Mouse (Mus musculus) myocyte (in vitro differentiated cells): ENCODE data around the gene Gpr55. TPM values are rescaled to one million over a fixed set of nuclear protein-coding genes. Genes with fewer than 3 reads are reported as not detected.

Experiments
- H3K27me3 ChIP-seq: one replicate; pipeline ENCODE4 v1.6.1; 2011; ENCODE audit not compliant: control insufficient read depth, insufficient read depth, insufficient read length
- H3K36me3 ChIP-seq: one replicate; pipeline ENCODE4 v1.6.1; 2011; ENCODE audit not compliant: control insufficient read depth, insufficient read depth
- H3K4me2 ChIP-seq: one replicate; pipeline ENCODE4 v1.6.1; 2011; ENCODE audit warnings: low read depth, control low read depth
- H3K4me3 ChIP-seq: one replicate; pipeline ENCODE4 v1.5.1; 2011; ENCODE audit warnings: mild to moderate bottlenecking, control low read depth, moderate library complexity
- H3K79me2 ChIP-seq: one replicate; pipeline ENCODE4 v1.6.1; 2011; ENCODE audit not compliant: control insufficient read depth, insufficient read depth
- H3ac ChIP-seq: one replicate; pipeline ENCODE4 v1.6.1; 2011; ENCODE audit not compliant: control insufficient read depth, insufficient read length
- CEBPB ChIP-seq: IDR thresholded peaks from 2 replicates; pipeline ENCODE4 v1.6.1; 2011; ENCODE audit warnings: mild to moderate bottlenecking, moderate library complexity; ENCODE audit not compliant: poor library complexity, insufficient read depth, severe bottlenecking
- E2F4 ChIP-seq: IDR thresholded peaks from one replicate; pipeline ENCODE4 v1.6.1; 2011; ENCODE audit warnings: mild to moderate bottlenecking, control low read depth, moderate library complexity; ENCODE audit not compliant: insufficient read depth
- MAX ChIP-seq: IDR thresholded peaks from one replicate; pipeline ENCODE4 v1.6.1; 2011; ENCODE audit warnings: low read depth, mild to moderate bottlenecking, control low read depth
- MYOD1 ChIP-seq, 3 experiments: IDR thresholded peaks; one replicate each; pipeline ENCODE4 v1.6.1; 2011; ENCODE audit warnings: control low read depth in 2 of 3, low read depth in 2 of 3, mild to moderate bottlenecking in 2 of 3, moderate library complexity in 1 of 3; ENCODE audit not compliant: insufficient read length in 2 of 3, control insufficient read depth in 1 of 3
- MYOG ChIP-seq, 3 experiments: IDR thresholded peaks; one replicate each; pipeline ENCODE4 v1.6.1; 2011; ENCODE audit warnings: control low read depth in 2 of 3, low read depth in 2 of 3, mild to moderate bottlenecking in 2 of 3; ENCODE audit not compliant: insufficient read length in 2 of 3, control insufficient read depth in 1 of 3, insufficient read depth in 1 of 3
- POLR2A ChIP-seq: IDR thresholded peaks from one replicate; pipeline ENCODE4 v1.6.1; 2011; ENCODE audit warnings: low read depth, mild to moderate bottlenecking, control low read depth, moderate library complexity; ENCODE audit not compliant: insufficient read length
- POLR2AphosphoS2 ChIP-seq: IDR thresholded peaks from one replicate; pipeline ENCODE4 v1.6.1; 2011; ENCODE audit warnings: low read depth, control low read depth; ENCODE audit not compliant: insufficient read length
- REST ChIP-seq: IDR thresholded peaks from one replicate; pipeline ENCODE4 v1.6.1; 2011; ENCODE audit warnings: mild to moderate bottlenecking, control low read depth, moderate library complexity; ENCODE audit not compliant: insufficient read depth, insufficient read length
- SRF ChIP-seq: IDR thresholded peaks from one replicate; pipeline ENCODE4 v1.6.1; 2011; ENCODE audit warnings: low read depth; ENCODE audit not compliant: control insufficient read depth, insufficient read length
- TCF12 ChIP-seq: IDR thresholded peaks from one replicate; pipeline ENCODE4 v1.6.1; 2011; ENCODE audit warnings: mild to moderate bottlenecking, control low read depth; ENCODE audit not compliant: poor library complexity, insufficient read depth, severe bottlenecking
- TCF3 ChIP-seq: IDR thresholded peaks from one replicate; pipeline ENCODE4 v1.6.1; 2011; ENCODE audit warnings: low read depth, control low read depth; ENCODE audit not compliant: insufficient read length
- USF1 ChIP-seq: IDR thresholded peaks from one replicate; pipeline ENCODE4 v1.6.1; 2011; ENCODE audit warnings: low read depth, mild to moderate bottlenecking, control low read depth, moderate library complexity
- polyA plus RNA-seq: library from polyadenylated mRNA; unstranded; fragments of >200 nt; fragmentation: generic; extraction: Trizol; gene quantifications from one replicate; pipeline ENCODE4 v1.2.1, GENCODE M21; 2012; ENCODE audit warnings: missing spikeins

Gpr55 gene
- polyA plus RNA-seq, 1 experiment, result not detected

DNA sequence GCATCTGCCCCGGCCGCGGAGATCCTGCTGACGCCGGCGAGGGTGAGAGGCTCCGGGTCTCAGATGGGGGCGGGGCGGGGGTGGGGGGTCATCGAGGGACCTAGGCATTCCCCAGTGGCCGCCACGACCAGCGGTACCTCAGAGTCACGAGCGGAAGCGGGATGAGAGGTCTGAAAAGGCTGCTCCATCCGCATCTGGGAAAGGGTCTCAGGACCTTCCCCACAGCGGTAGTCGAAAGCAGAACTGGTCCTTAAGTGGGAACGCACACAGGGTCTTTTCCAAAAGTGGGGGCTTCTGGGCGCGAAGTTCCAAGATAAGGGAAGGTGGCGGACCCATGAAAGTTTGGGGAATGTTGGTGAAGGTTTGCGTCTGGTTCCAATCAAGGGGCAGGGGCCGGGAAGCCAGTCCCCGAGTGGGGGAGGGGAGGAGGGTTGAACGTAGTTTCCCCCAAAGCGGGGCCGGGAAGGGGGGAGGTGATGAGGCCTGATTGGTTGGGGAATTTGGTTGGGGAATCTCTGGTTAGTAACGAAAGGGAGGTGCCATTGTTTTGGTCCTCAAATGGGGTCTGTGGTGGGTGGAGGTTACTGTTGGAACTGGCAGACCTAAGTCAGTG is 66.0 kb downstream of the Gpr55 start:
- TF ChIP-seq MAX, result no peak
- no peak for TF ChIP-seq E2F4
- no peak for TF ChIP-seq CEBPB
- TF ChIP-seq TCF12, result no peak
- TF ChIP-seq TCF3, result no peak
- TF ChIP-seq SRF, result no peak
- TF ChIP-seq USF1, result no peak
- peaks cover 6% of the 10 kb centered on the region for H3K79me2 ChIP-seq
- peak overlapping the region; percentile 95 for H3K4me2 ChIP-seq
- H3K4me3 ChIP-seq, result peak overlapping the region; percentile 89
- H3K27me3 ChIP-seq, result no peaks in the 10 kb centered on the region
- no peaks in the 10 kb centered on the region for H3K36me3 ChIP-seq
- peak overlapping the region; percentile 18 for H3ac ChIP-seq

DNA sequence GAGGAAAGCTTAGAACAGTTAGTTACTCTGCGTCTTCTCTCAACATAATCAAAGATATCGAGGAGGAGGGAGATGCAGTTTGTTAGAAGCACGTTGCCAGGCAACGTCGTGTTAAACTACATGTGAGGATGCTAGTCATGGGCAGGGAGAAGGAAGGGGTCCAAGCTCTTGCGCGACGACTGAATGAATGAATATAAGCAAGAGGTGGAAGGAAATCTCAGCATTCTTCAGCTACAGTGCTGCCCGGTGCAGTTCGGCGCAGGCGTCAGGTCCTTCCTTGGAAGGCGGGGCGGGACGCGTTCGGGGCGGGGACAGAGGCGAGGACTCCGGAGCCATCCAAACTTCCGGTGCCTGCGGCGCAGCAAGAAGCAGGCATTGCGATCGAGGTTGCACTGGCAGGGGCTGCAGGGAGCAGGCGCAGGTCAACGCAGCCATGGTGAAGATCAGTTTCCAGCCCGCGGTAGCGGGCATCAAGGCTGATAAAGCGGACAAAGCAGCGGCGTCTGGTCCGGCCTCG is 66.5 kb downstream of the Gpr55 start, which contains the start of gene Itm2c:
Gene Itm2c (plus strand): TSS at position 51 of the 517 bp plus-strand sequence.
- H3K4me2 ChIP-seq, result peak within 1 kb of the TSS; percentile 95
- peaks cover 6% of the 10 kb centered on the region for H3K79me2 ChIP-seq
- H3K27me3 ChIP-seq, result no peaks in the 10 kb centered on the region
- H3K36me3 ChIP-seq, result no peaks in the 10 kb centered on the region
- peak within 1 kb of the TSS; percentile 18 for H3ac ChIP-seq
- no peak for TF ChIP-seq MAX
- no peak for TF ChIP-seq MYOD1 (IDR thresholded peaks at IDR 0.05; ENCODE audit: control insufficient read depth in 1 of 3, insufficient read length in 2 of 3, low read depth in 2 of 3)
- TF ChIP-seq TCF3, result no peak
- peak; percentile 69 for TF ChIP-seq POLR2AphosphoS2
- no peak for TF ChIP-seq USF1
- no peak for TF ChIP-seq MYOG (IDR thresholded peaks at IDR 0.05; ENCODE audit: control insufficient read depth in 1 of 3, insufficient read depth in 1 of 3, insufficient read length in 2 of 3, low read depth in 2 of 3)
- TF ChIP-seq POLR2A, result peak; percentile 83
- TF ChIP-seq REST, result peak; percentile 6
- H3K4me3 ChIP-seq, result peak within 1 kb of the TSS; percentile 89

Other genes with a start within 250 kb of the Gpr55 start
- 0.02 TPM for gene A630001G21Rik, start 182.4 kb downstream of the Gpr55 start, polyA plus RNA-seq
- 29.0 TPM for gene Cab39, start 167.6 kb downstream of the Gpr55 start, polyA plus RNA-seq
- gene Itm2c, start 66.7 kb downstream of the Gpr55 start, polyA plus RNA-seq, result 86.6 TPM
- gene 4933407L21Rik, start 32.5 kb downstream of the Gpr55 start, polyA plus RNA-seq, result not detected
- gene Spata3, start 55.8 kb upstream of the Gpr55 start, polyA plus RNA-seq, result not detected
- gene 2810459M11Rik, start 84.9 kb upstream of the Gpr55 start, polyA plus RNA-seq, result not detected
- gene Psmd1, start 103.4 kb upstream of the Gpr55 start, polyA plus RNA-seq, result 97.2 TPM
- 2.3 TPM for gene Htr2b, start 151.0 kb upstream of the Gpr55 start, polyA plus RNA-seq
- 1.0 TPM for gene Gm21972, start 172.6 kb upstream of the Gpr55 start, polyA plus RNA-seq
- 6.4 TPM for gene Armc9, start 193.8 kb upstream of the Gpr55 start, polyA plus RNA-seq